Mouse (Mus musculus) cerebellum, adult (tissue): ENCODE measurements around the gene H2-M5.
A peak's percentile ranks its signal among the peaks of the same experiment; 100 is the strongest.
"Not testable (repeated sequence)": the region's sequence is repeated elsewhere in the genome, so short reads cannot be mapped to it uniquely, and the experiment has no call there.

Experiments used
- ATAC-seq: cut with Nextera tagmentation; 2 replicates; pipeline ENCODE4 v1.9.2; 2017; ENCODE audit warnings: mild to moderate bottlenecking, moderate library complexity, mixed read lengths; ENCODE audit not compliant: insufficient number of reproducible peaks, low FRiP score, low TSS enrichment

Gene H2-M5

DNA sequence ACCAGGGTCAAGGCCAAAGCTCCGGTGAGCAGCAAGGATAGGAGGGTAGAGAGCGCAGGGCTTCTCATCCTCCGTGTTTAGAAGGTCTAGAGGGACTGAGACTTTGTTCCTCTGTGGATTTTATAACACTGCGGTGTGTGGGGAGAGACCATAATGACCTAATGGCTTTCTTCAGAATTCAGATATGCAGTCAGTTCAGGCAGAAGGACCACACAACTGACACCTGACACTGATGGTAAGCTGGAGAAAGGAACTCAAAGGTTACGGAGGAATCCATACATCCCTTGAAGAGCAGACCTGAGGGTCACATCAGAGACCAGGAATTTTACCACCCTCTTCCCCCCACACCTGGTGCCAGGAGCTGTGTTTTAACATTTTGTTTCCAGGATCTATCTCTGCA is at the start of gene H2-M5:
TSS of gene H2-M5 (minus strand) at position 101 of the 400 bp plus-strand sequence.
- no peak for ATAC-seq

DNA sequence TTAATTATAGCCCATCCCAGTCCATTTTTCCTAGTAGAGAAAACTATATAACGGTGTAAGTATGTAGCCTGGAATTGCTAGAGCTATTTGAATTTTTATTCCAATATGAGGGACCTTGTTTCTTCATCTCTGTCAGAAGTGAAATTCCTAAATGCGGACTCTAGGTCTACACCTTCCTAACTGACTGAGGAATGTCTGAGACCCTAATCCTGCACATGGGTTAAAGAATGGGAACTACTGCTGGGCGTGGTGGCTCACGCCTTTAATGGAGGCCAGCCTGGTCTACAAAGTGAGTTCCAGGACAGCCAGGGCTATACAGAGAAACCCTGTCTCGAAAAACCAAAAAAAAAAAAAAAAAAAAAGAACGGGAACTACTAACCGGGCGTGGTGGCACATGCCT is 39.8 kb upstream of the H2-M5 start:
- no peak for ATAC-seq

DNA sequence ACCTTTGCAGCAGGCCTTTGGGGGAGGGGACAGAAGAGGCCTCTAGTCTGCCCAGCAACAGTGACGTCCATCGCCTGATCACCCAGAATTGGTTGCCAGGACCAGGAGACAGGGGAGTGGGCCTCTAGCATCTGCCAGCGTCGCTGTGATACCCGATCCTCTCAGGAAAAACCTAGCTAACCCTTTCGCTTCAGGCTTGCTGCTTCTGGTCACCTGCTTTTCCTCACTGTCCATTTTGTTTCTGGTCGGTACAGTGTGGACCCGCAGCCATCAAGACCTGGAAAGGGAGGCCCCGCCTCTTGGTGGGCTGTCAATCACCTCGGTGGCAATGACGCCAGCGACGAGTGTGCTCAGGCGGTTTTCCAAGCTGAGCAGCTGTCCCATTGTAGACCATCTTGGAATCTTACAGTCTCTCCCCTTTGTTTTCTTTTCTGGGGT is 39.4 kb upstream of the H2-M5 start:
- peak; percentile 98 for ATAC-seq

DNA sequence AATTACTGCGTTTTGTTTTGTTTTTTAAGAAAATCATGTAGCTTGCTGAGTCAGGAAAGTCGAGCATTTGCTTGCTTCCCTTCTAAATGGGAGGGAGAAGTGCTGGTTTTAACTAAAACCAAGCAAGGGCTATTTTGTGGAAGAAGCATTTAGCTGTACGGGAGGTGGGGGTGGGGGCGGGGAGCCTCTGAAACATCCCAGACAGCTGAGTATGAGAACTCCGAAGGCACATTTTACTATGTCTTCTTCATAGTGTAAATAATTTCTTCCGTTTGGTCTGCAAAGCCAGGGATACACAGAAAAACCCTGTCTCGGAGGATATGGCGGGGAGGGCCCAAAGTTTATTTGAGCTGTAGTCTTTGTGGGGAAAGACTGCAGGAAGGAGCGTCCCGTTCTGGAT is 38.9 kb upstream of the H2-M5 start:
- ATAC-seq, result peak; percentile 21; the same call in 1 of the 2 replicates

DNA sequence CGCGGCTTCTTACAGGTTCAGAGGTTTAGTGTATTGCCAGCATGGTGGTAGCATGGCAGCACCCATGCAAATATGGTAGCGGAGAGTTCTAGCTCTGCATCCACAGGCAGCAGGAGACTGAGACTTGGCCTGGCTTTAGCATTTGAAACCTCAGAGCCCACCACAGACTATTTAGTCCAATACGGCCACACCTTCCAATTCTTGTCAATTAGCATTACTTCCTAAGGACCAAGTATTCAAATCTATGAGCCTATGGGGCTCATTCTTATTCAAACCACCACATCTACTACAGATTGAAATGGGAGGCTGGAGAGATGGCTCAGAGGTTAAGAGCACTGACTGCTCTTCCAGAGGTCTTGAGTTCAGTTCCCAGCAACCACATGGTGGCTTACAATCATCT is 38.1 kb upstream of the H2-M5 start:
- ATAC-seq, result no peak

DNA sequence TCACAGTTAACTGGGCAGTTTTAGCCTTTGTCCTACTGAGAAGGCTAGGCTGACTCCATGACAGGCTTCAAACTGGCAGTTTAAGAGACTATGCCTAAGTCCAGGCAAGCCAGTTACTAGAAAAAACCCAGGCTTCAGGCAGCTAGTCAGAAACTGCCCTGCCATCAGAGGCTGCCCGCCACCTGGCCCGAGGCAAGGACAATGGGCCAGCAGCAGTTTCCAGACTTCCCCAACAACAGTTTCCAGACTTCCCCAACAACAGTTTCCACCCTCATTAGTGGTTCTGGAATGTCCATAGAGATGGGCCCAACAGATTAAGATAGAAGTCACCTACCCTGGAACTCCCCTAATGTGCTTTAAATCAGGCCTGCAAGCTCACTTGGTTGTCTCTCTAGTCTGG is 37.1 kb upstream of the H2-M5 start:
- ATAC-seq, result no peak

DNA sequence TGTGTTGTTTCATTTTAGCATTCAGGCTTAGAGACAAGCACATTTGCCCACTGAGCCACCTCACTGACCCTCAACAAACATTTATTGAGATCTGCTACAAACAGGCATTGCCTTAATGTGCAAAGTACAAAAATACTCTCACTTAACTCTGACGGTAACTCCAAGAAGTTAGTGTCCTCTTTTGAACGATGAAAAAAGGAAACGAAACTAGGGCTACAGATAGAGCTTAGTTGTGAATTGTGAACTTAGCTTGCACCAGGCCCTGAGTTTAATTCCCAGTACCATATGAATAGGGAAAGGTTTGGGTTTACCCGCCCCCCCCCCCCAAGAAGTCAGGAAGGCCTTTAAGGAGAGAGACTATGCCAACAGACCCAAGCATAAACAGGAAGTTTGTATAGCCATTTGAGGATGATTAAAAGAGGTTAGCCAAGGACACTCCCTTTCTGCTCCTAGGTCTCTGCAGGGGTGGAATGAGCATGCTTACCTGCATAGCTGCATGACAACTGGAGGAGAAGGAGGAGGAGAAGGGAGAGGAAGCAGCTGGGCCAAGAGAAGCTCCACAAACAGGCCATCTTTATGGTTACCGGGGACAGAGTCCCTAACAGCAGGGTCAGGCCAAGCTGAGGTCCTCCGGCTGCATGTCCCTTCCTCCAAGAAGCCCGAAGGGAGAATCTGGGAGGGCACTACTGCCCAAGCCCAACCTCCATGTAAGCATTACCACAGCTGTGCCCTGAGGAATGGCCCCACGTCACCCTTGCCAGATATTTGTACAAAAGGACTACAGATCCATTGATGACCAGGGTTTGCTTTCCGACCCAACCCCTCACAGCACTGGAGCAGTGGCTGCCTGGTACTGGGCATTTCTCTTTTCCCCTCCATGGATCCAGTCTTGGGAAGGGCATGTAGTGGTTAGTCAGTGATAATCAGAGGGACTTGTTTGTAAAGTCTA is 33.6 kb upstream of the H2-M5 start, which contains the start of gene Mog:
TSS of gene Mog (minus strand) at position 771 of the 949 bp plus-strand sequence.
- no peak for ATAC-seq

DNA sequence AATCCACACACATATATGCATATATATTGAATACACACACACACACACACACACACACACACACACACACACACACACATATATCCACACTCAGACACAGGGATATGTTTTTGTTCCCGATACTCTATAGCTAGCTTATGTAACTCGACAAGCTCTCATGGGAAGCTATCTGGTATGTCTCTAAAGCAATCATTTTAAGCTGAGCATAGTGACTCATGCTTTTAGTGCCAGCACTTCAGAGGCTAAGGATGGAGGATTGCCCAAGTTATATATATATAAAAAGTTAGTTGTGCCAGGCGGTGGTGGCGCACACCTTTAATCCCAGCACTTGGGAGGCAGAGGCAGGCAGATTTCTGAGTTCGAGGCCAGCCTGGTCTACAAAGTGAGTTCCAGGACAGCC is 29.9 kb upstream of the H2-M5 start:
- not testable (repeated sequence) for ATAC-seq

DNA sequence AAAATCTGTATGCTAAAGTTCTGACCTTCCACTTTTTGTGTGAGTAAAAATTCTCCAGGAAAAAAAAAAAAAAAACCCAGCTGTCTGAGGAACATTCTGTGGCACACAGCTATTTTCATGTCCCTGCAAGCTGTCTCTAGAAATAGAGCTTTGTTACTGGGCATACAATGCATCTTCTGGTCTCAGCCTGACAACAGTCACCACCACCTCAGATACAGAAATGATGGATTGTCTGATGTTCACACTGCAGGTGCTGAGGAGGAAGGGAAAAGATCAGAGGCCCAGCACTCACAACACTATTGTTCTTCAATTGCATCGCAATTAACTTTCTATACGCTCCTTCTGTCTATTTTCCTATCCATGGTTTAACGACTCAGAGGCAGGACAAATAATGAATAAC is 29.0 kb upstream of the H2-M5 start:
- ATAC-seq, result no peak

DNA sequence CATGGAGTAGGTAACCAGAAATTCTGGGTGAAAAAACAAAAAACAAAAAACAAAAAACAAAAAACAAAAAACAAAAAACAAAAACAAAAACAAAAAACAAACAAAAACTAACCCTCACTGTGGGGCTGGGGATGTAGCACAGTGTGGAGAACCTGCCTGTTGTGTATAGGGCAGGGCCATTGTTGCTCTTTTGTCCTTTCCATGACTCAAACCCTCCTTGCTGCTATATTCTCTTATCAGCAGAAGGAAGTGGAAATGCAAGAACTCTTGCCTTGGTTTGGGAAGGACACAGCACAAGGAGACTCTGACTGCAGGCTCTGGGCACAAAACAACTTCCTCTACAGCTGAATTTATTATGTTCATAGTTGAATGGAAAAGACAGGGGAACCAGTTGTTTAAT is 27.0 kb upstream of the H2-M5 start:
- ATAC-seq, result no peak

DNA sequence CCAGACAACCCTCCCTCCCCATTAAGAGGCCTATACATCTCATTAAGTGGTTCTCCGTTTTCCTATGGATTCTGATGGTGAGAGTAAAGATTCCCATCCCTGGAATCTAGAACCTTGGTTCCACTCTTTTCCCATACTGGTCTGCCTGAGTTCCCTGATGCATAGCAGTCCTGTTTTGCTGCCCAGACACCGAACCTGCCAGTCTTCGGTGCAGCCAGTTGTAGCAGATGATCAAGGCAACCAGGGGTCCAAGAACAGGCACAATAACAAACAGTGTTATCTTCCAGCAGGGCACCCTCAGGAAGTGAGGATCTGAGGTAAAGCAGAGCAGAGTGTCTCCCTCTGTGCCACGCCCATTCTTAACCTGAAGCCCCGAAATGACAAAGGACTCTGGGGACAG is 22.8 kb upstream of the H2-M5 start:
- no peak for ATAC-seq

DNA sequence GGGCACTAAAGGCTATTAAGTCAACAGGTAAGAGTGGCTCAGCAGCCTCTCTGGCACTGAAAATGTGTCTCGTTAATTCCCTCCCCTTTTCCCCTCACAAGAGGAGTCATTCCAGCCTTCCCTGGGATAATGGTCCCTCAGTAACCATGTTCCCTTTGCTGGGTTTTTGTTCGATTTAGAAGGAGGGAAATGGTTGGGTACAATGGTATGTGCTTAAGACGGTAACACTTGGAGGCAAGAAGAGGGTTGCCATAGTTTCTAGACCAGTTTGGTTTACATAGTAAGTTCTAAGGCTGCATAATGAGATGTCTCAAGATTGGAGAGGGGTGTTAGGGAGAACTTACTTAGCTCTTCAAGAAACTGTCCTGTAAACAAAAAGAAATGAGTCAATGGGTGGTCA is 22.4 kb upstream of the H2-M5 start:
- ATAC-seq, result no peak

DNA sequence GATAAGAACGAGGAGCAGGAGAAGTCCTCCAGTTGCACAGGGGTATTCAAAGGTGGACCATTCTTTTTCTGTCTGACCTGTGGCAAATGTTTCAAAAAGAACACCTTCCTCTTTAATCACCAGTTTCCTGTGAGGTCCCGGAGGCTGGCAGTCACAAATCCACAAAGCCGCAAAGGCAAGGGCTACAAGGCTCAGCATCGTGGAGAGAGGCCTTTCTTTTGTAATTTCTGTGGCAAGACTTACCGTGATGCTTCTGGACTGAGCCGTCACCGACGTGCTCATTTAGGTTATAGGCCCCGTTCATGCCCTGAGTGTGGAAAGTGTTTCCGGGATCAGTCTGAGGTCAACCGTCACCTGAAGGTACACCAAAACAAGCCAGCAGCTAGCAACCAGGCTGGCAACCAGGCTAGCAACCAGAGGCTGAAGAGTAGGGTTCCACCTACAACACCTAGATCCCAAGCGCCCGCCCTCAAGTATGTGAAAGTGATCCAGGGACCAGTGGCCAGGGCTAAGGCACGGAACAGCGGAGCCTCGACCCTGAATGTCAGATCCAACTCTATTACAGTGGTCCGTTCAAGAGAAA is 20.2 kb upstream of the H2-M5 start:
- no peak for ATAC-seq

DNA sequence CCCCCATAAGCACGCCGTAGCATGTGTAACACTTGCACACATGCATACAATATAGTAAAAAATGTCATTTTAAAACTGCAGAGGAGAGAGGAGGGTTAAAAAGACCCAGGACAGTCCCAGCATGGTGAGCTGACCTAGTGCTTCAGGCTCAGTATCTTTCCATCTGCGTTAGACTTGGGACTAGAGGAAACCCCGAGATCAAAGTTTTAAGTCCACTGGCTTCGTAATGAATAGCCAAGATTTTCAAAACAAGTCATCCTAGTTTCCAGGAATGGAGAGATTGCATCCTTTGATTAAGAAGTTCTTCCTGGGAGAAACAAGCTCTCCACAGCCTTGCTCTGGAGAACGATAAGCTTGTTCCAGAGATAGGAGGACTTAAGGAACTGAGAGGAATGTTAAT is 18.8 kb upstream of the H2-M5 start:
- ATAC-seq, result no peak

DNA sequence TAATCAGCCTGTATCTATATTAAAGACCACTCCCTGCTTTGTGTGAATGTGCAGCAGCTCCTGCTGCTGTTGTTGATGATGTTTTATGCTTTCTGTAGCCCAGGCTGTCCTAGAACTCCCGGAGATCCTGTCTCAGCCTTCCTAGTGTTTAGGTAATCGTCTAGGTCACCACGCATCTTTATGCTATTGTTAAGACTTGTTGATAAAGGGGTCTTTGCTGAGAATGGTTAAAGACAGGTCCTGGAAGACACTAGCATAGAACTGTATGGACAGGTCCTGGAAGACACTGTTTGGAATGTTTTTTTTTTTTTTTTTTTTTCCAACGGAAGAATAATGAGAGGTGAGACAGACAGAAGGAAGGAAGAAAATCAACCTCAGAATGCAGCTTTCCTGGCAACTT is 14.0 kb upstream of the H2-M5 start:
- ATAC-seq, result no peak

DNA sequence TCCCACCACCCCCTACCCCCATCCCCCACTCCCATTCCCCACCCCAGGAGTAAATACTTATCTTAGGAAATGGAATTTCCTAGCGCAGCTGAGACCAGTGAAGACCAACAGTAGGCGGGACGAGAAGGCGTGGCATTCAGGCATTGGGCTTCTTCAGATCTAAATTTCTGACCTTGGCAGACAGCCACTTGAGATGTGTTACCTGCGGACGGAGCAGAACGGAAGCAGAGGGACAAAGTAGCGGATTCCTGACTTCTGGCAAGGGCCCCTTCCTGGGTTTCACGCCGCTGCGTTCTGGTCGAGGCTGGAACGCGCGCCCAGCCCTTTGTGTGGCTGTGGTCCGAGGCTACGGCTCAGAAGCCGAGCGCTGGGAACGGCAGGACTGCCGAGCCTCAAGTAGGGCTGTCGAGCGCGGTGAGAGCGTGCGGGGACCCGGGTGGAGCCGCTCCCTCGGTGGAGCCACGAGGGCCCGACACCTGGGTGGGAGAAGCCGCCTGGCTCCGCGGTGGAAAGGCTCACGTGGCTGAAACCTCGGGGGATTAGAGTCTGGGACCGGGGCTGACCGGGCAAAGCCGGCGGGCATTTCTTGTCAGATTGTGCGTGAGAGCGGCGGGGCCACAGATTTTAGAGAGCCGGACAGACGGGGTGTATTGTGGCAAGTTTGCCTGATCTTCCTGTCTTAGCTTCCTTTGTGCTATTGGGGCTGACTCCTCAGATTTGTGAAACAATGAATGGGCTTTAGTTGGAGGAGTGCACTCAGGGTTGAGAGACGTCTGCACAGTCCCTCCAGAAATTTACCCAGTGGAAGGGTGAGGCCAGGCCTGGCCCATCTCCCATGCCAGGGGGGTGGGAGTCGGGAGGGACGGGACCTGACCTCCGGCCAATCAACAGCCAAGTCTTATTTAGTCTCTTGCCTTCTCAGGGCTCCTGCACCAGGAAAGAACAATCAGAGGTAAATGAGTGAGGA is 13.3 kb upstream of the H2-M5 start:
- peak; percentile 31; the same call in 1 of the 2 replicates for ATAC-seq

DNA sequence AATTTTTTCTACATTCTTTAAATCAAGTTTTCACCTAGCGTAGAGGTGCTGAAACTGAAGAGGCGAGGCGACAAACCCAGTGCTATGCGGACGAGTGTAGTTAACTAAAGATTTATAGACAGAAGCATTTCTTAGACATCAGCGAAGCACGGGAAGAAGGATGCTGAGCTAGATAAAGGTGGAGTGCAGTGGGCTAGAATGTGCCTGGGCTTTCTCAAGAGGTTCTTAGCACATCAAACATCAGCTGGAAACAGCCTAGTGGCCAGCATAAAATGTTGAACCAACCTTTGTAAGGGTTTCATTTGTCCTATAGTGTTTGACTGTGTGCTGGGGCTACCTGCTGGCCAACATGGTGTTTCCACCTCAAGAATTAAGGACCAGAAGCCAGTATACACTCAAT is 11.5 kb upstream of the H2-M5 start, which contains the start of gene Zfp57:
TSS of gene Zfp57 (plus strand) at position 301 of the 400 bp plus-strand sequence.
- ATAC-seq, result no peak

DNA sequence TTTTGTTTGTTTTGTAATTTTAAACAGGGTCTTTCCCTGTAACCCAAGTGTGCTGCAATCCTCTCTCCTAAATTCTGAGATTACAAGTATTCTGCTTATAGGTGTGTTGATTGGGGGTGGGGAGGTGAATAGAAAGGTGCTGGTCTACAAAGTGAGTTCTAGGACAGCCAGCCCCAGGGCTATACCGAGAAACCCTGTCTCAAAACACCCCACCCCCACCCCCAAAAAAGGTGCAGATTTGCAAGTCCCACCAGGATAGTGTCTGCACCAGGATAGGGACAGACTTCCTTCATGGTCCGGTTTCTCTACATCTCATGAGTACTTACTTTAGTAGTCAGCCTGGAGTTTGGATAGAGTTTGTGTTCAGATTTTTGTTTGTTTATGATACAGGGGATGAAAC is 9.1 kb upstream of the H2-M5 start:
- ATAC-seq, result no peak

DNA sequence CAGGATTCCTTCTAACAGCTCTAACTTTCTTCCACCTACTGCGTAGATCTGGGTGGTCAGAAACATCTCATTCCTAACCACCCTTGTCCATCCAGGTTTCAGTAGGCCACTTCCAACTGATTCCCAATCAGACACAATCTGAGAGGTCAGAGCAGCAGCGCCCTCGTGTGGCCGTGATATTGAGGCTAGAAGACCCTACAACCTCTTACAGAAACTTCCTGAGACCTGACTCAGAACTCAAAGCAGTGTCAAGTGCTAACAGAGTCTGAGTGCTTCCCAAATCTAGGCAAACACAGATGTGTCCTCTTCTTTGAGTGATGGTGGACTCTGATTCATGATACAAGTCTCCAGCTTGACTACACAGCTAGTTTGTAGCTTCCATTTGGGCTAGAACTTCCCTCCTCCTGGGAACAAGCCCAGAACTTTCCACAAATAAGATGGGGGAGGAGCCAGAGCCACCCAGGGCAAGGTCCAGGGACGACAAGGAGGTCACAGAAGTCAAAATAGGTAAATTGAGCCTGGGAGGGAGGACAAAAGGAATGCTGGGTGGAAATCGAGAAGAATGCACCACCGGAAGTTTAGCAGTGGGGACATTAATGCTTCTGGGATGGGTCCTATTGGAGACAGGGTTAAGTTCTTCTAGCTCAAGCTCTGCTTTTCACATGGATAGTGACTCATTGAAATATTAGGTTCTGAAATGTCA is 7.8 kb upstream of the H2-M5 start:
- ATAC-seq, result no peak

DNA sequence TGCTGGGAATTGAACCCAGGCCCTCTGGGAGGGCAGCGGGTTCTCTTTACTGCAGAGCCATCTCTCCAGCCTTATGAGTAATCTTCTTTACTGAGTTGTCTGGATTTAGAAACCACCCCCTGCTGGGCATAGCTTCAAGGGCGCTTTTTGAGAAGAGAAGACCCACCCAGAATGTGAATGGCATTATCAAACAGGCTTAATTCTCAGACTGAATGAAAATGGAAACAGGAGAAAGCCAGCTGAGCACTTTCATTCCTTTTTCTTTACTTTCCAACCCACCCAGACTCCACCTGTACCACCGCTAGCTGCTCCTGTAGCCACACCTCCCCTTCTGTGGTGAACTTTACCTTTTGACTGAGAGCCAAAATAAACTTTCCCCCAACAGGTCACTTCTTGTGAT is 6.1 kb upstream of the H2-M5 start:
- ATAC-seq, result no peak
